Comparison of ENCODE assay signal across 14 mouse cellular contexts in the genomic region with DNA sequence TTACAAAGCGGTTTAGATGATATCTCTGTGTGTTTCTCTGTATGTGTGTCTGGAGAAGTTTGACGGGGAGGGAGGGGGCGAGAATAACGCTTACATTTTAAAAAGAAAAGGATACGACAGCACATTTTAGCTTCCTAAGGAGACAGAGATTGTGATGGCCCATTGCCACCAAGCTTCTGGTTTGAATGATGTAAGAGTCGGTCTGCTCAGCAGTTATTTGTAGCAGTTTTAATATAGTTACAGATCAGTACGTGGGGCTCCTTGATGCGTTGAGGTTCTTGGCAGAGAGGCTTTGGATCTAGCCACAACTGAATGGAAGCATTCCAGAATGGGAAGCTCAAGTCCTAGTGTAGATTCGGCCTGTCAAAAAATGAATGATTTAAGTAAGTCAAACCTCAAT.
A peak's percentile ranks its signal among the peaks of the same experiment; 100 is the strongest.
DNase-seq lines count a peak whose midpoint lies in the region; ATAC-seq lines count a peak whose summit lies in the region.
"Had no signal": no experiment of that assay in that cellular context is flagged by ENCODE, and none has a peak within 500 bp of the region (broad histone marks: within the 10 kb centered on the region; RNA-seq: fewer than 3 reads in every experiment).

No protein-coding gene starts in this region.

- peaks cover 51% of the 10 kb centered on the region for H3K4me1 ChIP-seq in limb, embryonic 13.5 days
- H3K4me1 ChIP-seq in limb, embryonic 10.5 days: peaks cover 3% of the 10 kb centered on the region; the same call in 1 of the 2 replicates
- no peaks in the 10 kb centered on the region for H3K4me1 ChIP-seq in liver, embryonic 12.5 days

- H3K4me3 ChIP-seq in limb, embryonic 13.5 days: no peak overlapping the region
- H3K4me3 ChIP-seq in limb, embryonic 10.5 days: no peak overlapping the region
- H3K4me3 ChIP-seq in liver, embryonic 12.5 days: no peak overlapping the region
- H3K4me3 ChIP-seq: embryonic facial prominence, embryonic 12.5 days had no signal

- no peaks in the 10 kb centered on the region for H3K9me3 ChIP-seq in limb, embryonic 13.5 days
- no peaks in the 10 kb centered on the region for H3K9me3 ChIP-seq in limb, embryonic 10.5 days (replicated peaks)
- H3K9me3 ChIP-seq in liver, embryonic 12.5 days (replicated peaks): no peaks in the 10 kb centered on the region
- H3K9me3 ChIP-seq: embryonic facial prominence, embryonic 12.5 days had no signal

- 0 out of 2 replicates have a peak overlapping the region, but pooled peaks have one; percentile 10 for H3K27ac ChIP-seq in limb, embryonic 13.5 days
- no peak overlapping the region for H3K27ac ChIP-seq in limb, embryonic 10.5 days
- H3K27ac ChIP-seq in liver, embryonic 12.5 days: no peak overlapping the region
- H3K27ac ChIP-seq: embryonic facial prominence, embryonic 12.5 days; hindbrain, embryonic 14.5 days; liver, embryonic 14.5 days; stomach, postnatal 0 days had no signal

- no peaks in the 10 kb centered on the region for H3K36me3 ChIP-seq in limb, embryonic 13.5 days
- no peaks in the 10 kb centered on the region for H3K36me3 ChIP-seq in limb, embryonic 10.5 days
- H3K36me3 ChIP-seq in liver, embryonic 12.5 days: no peaks in the 10 kb centered on the region
- H3K36me3 ChIP-seq: embryonic facial prominence, embryonic 12.5 days had no signal

- WGBS in limb, embryonic 13.5 days: 64% methylated on average over 9 of the region's 9 CpGs
- WGBS in limb, embryonic 10.5 days: 93% methylated on average over 9 of the region's 9 CpGs
- WGBS in liver, embryonic 12.5 days (ENCODE audit: insufficient replicate concordance): 84% methylated on average over 9 of the region's 9 CpGs

- H3K4me2 ChIP-seq in limb, embryonic 13.5 days (replicated peaks): no peak overlapping the region
- H3K4me2 ChIP-seq in liver, embryonic 12.5 days: no peak overlapping the region
- H3K4me2 ChIP-seq: embryonic facial prominence, embryonic 12.5 days; hindbrain, embryonic 14.5 days had no signal

- no peaks in the 10 kb centered on the region for H3K27me3 ChIP-seq in limb, embryonic 13.5 days
- H3K27me3 ChIP-seq in limb, embryonic 10.5 days (ENCODE audit: low read depth, poor library complexity, severe bottlenecking): no peaks in the 10 kb centered on the region
- H3K27me3 ChIP-seq in liver, embryonic 12.5 days (replicated peaks): no peaks in the 10 kb centered on the region
- H3K27me3 ChIP-seq: embryonic facial prominence, embryonic 12.5 days had no signal

- peak; percentile 27 to 33 for DNase-seq in cerebellum, adult 18-20 months
- DNase-seq in cerebellum, adult 11 months: no peak
- no peak for DNase-seq in limb, embryonic 10.5 days (ENCODE audit: low spot score)
- peak; percentile 24 to 39 for DNase-seq in left cerebral cortex, adult 18-20 months (ENCODE audit: low spot score in 2 of 2)
- DNase-seq in right cerebral cortex, postnatal 25 days: peak; percentile 27
- DNase-seq: adrenal gland, postnatal 36 days; kidney, postnatal 10 days had no signal

- H3K9ac ChIP-seq in limb, embryonic 13.5 days: no peak overlapping the region
- H3K9ac ChIP-seq in liver, embryonic 12.5 days: no peak overlapping the region
- H3K9ac ChIP-seq: embryonic facial prominence, embryonic 12.5 days; hindbrain, embryonic 14.5 days; liver, embryonic 14.5 days had no signal

- no peak for ATAC-seq in limb, embryonic 13.5 days (ENCODE audit: low FRiP score, low read depth)
- ATAC-seq in erythroblast, adult 5-6 weeks (replicated peaks; ENCODE audit: low FRiP score, poor library complexity, severe bottlenecking): no peak
- no peak for ATAC-seq in liver, embryonic 12.5 days

Comparison
In these comparisons a context has a peak if more than half of its experiments do, and no peak if none do; other contexts are left out.
1. DNase-seq: peak in cerebellum, adult 18-20 months (2 of 2), left cerebral cortex, adult 18-20 months (2 of 2) and right cerebral cortex, postnatal 25 days (single experiment); none in cerebellum, adult 11 months (single experiment) and limb, embryonic 10.5 days (single experiment).